Mouse (Mus musculus): ENCODE results near the gene Nr3c2. TPM values are rescaled to one million over a fixed set of nuclear protein-coding genes. Genes with fewer than 3 reads are reported as not detected.

The Nr3c2 gene
- polyA plus RNA-seq, 1 experiment from 2014 or later: 0.62 TPM

DNA sequence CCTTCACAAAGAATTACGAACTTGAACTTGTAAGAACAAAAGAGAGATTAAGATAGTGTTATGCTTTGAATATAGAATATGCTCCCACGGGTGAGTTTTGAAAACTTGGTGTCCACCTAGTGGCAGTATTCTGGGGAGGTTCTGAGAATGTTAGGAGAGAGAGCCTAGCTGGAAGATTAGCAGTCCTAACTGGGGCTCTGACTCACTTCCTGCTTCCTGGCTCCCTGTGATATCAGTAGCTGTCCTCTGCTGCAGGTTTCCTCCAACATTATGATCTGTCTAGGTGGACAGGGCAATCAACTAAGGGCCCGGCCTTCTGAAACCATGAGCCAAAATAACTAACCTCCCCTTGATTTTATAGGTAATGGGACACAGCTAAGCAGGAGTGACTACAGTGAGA is 385.2 kb downstream of the Nr3c2 start:
- Histone ChIP-seq H3K9me3 (replicated peaks; ENCODE audit: control insufficient read depth, low read length) (0 out of 2 replicates have a peak, but pooled peaks cover 3% of the 10 kb centered on the region), H3K27me3 (ENCODE audit: control insufficient read depth, insufficient read depth, low read length) (no peaks in the 10 kb centered on the region), H3K4me1 (ENCODE audit: control insufficient read depth, insufficient read depth, low read length) (no peaks in the 10 kb centered on the region), H3K4me2 (no peak overlapping the region), H3K36me3 (ENCODE audit: control insufficient read depth, insufficient read depth, low read length) (no peaks in the 10 kb centered on the region), H3K9ac (ENCODE audit: low read depth, low read length) (no peak overlapping the region), H3K4me3 (ENCODE audit: low read depth, low read length) (no peak overlapping the region), H3K27ac (ENCODE audit: low read depth, low read length) (no peak overlapping the region)
- 79% methylated on average over 3 of the region's 3 CpGs for WGBS (ENCODE audit: insufficient replicate concordance)
- no peak for ATAC-seq (replicated peaks; ENCODE audit: insufficient number of reproducible peaks, low FRiP score, low TSS enrichment)

DNA sequence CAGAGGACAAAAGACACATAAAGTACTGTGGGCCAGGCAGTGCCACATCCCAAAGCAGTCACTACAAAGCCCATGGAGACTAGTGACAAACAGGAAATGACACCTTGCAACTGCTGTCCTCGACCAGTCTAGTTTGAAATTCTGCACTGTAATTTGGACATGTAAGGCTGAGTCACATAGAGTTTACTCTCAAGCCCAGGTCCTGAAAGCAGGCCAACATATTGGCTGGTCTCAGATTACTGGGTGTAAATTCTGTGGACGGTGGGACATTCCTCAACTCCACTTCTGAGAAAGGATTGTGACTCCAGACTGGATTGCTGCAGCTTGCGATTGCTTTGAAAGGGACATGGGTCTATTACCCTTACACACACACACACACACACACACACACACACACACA is 388.8 kb downstream of the Nr3c2 start:
- no peak overlapping the region for H3K4me3 ChIP-seq (ENCODE audit: low read depth, low read length)
- no peaks in the 10 kb centered on the region for H3K36me3 ChIP-seq (ENCODE audit: control insufficient read depth, insufficient read depth, low read length)
- H3K27me3 ChIP-seq (ENCODE audit: control insufficient read depth, insufficient read depth, low read length): no peaks in the 10 kb centered on the region
- H3K9ac ChIP-seq (ENCODE audit: low read depth, low read length): no peak overlapping the region
- ATAC-seq (replicated peaks; ENCODE audit: insufficient number of reproducible peaks, low FRiP score, low TSS enrichment): no peak
- H3K27ac ChIP-seq (ENCODE audit: low read depth, low read length): no peak overlapping the region
- WGBS (ENCODE audit: insufficient replicate concordance): 74% methylated on average over 3 of the region's 3 CpGs
- H3K4me1 ChIP-seq (ENCODE audit: control insufficient read depth, insufficient read depth, low read length): no peaks in the 10 kb centered on the region
- H3K4me2 ChIP-seq: no peak overlapping the region
- H3K9me3 ChIP-seq (replicated peaks; ENCODE audit: control insufficient read depth, low read length): 0 out of 2 replicates have a peak, but pooled peaks cover 3% of the 10 kb centered on the region

GRCm38 (mm10) chr8:77288492-77288891 is 389.2 kb downstream of the Nr3c2 start:
- H3K4me3 ChIP-seq (ENCODE audit: low read depth, low read length): no peak overlapping the region
- no peak overlapping the region for H3K27ac ChIP-seq (ENCODE audit: low read depth, low read length)
- no peaks in the 10 kb centered on the region for H3K36me3 ChIP-seq (ENCODE audit: control insufficient read depth, insufficient read depth, low read length)
- H3K27me3 ChIP-seq (ENCODE audit: control insufficient read depth, insufficient read depth, low read length): no peaks in the 10 kb centered on the region
- H3K4me2 ChIP-seq: no peak overlapping the region
- no peaks in the 10 kb centered on the region for H3K4me1 ChIP-seq (ENCODE audit: control insufficient read depth, insufficient read depth, low read length)
- WGBS (ENCODE audit: insufficient replicate concordance): 90% methylated on average over 12 of the region's 12 CpGs
- H3K9ac ChIP-seq (ENCODE audit: low read depth, low read length): no peak overlapping the region
- H3K9me3 ChIP-seq (replicated peaks; ENCODE audit: control insufficient read depth, low read length): 0 out of 2 replicates have a peak, but pooled peaks cover 3% of the 10 kb centered on the region
- no peak for ATAC-seq (replicated peaks; ENCODE audit: insufficient number of reproducible peaks, low FRiP score, low TSS enrichment)

DNA sequence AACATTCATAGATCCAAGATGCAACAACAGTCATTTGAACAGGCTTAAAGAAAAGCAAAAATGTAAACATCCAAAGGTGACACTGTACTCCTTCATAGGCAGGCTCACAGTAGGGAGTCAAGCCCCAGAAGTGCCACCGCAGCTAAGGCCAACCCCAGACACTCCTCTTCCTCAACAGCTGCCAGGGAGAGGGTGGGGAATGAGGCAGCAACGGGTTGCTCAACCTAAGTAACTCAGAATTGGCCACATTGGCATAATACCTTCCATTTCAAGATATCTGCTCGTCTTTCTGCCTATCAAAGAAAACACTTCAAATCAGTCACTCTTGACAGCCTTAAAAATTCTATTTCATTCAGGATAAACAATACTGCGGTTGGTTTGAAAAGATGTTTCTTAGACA is 392.9 kb downstream of the Nr3c2 start:
- Histone ChIP-seq H3K27me3 (ENCODE audit: control insufficient read depth, insufficient read depth, low read length) (no peaks in the 10 kb centered on the region), H3K9me3 (replicated peaks; ENCODE audit: control insufficient read depth, low read length) (peaks cover 2% of the 10 kb centered on the region), H3K4me1 (ENCODE audit: control insufficient read depth, insufficient read depth, low read length) (no peaks in the 10 kb centered on the region), H3K4me3 (ENCODE audit: low read depth, low read length) (no peak overlapping the region), H3K4me2 (no peak overlapping the region), H3K36me3 (ENCODE audit: control insufficient read depth, insufficient read depth, low read length) (peaks cover 3% of the 10 kb centered on the region; the same call in 1 of the 2 replicates), H3K9ac (ENCODE audit: low read depth, low read length) (no peak overlapping the region), H3K27ac (ENCODE audit: low read depth, low read length) (no peak overlapping the region)
- WGBS (ENCODE audit: insufficient replicate concordance): 74% methylated on average over 4 of the region's 4 CpGs
- no peak for ATAC-seq (replicated peaks; ENCODE audit: insufficient number of reproducible peaks, low FRiP score, low TSS enrichment)

DNA sequence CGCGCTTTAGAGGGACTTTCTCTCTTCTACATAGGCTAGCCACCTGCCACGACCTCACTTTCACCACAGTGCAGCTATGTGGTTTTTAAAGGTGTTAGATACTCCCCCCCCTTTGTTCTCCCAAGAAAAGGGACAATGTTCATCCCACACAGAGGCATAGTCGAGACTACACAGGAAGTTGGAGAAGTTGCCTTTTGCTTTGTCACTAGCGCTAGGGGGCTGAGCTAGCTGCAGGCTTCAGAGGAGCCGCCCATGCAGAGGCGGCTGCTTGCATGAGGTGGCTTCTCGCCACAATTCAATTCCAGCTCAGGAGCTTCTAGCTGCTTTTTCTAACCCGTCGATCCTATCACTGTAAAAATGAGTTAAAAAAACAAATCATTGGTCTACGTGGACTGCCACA is 393.4 kb downstream of the Nr3c2 start:
- ATAC-seq (replicated peaks; ENCODE audit: insufficient number of reproducible peaks, low FRiP score, low TSS enrichment): no peak
- Histone ChIP-seq H3K27me3 (ENCODE audit: control insufficient read depth, insufficient read depth, low read length) (no peaks in the 10 kb centered on the region), H3K4me1 (ENCODE audit: control insufficient read depth, insufficient read depth, low read length) (no peaks in the 10 kb centered on the region), H3K9me3 (replicated peaks; ENCODE audit: control insufficient read depth, low read length) (peaks cover 2% of the 10 kb centered on the region), H3K27ac (ENCODE audit: low read depth, low read length) (no peak overlapping the region), H3K4me3 (ENCODE audit: low read depth, low read length) (no peak overlapping the region), H3K4me2 (no peak overlapping the region), H3K9ac (ENCODE audit: low read depth, low read length) (no peak overlapping the region), H3K36me3 (ENCODE audit: control insufficient read depth, insufficient read depth, low read length) (peaks cover 3% of the 10 kb centered on the region; the same call in 1 of the 2 replicates)
- WGBS (ENCODE audit: insufficient replicate concordance): 72% methylated on average over 11 of the region's 11 CpGs

GRCm38 (mm10) chr8:77294599-77294998 is 395.4 kb downstream of the Nr3c2 start:
- WGBS (ENCODE audit: insufficient replicate concordance): 88% methylated on average over 11 of the region's 11 CpGs
- ATAC-seq (replicated peaks; ENCODE audit: insufficient number of reproducible peaks, low FRiP score, low TSS enrichment): no peak
- Histone ChIP-seq H3K4me1 (ENCODE audit: control insufficient read depth, insufficient read depth, low read length) (no peaks in the 10 kb centered on the region), H3K4me3 (ENCODE audit: low read depth, low read length) (no peak overlapping the region), H3K36me3 (ENCODE audit: control insufficient read depth, insufficient read depth, low read length) (peaks cover 3% of the 10 kb centered on the region; the same call in 1 of the 2 replicates), H3K9me3 (replicated peaks; ENCODE audit: control insufficient read depth, low read length) (peaks cover 2% of the 10 kb centered on the region), H3K27me3 (ENCODE audit: control insufficient read depth, insufficient read depth, low read length) (no peaks in the 10 kb centered on the region), H3K9ac (ENCODE audit: low read depth, low read length) (no peak overlapping the region), H3K4me2 (no peak overlapping the region), H3K27ac (ENCODE audit: low read depth, low read length) (no peak overlapping the region)

All from heart, embryonic 11.5 days (tissue).